Mouse (Mus musculus): ENCODE data around the gene Cobll1.

DNA sequence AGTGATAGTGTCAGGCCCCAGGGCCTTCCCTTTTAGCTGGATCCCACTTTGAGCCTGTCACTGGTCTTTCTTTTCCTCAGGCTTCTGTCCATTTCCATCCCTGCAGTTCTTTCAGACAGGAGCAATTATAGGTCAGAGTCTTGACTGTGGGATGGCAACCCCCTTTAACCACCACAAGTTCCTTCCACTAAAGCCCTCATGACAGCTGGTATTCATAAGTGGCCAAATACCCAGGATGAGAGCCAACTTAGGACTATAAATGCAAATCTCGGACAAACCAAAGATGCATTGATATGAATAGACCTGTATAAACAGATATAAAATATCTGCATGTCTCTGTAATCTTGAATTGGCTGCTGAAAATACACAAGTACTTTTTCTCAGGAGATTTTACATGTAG is 49.5 kb upstream of the Cobll1 start:
- no peak for TF ChIP-seq CTCF (IDR thresholded peaks at IDR 0.05; ENCODE audit: extremely low read depth, insufficient read depth, low read length)
- TF ChIP-seq POLR2A (IDR thresholded peaks at IDR 0.05; ENCODE audit: extremely low read depth, insufficient read depth, low read length) = no peak
